Mouse (Mus musculus) cerebellum, adult 2 months (tissue): ENCODE measurements around the gene Tef. TPM values are rescaled to one million over a fixed set of nuclear protein-coding genes. Genes with fewer than 3 reads are reported as not detected.

Experiments used
- DNase-seq, 2 experiments: peaks; one replicate each; pipeline ENCODE4 v3.0.0; 2021
- H3K27ac ChIP-seq: fragments of 200-500 bp; 2 replicates; pipeline ENCODE4 v1.5.1; 2012; ENCODE audit warnings: low read length, control low read depth, inconsistent platforms; ENCODE audit not compliant: insufficient read depth
- H3K27me3 ChIP-seq: fragments of 200-500 bp; 2 replicates; pipeline ENCODE4 v1.6.1; 2012; ENCODE audit warnings: inconsistent platforms, mild to moderate bottlenecking, low read length, moderate library complexity; ENCODE audit not compliant: control insufficient read depth, insufficient read depth
- H3K4me1 ChIP-seq: fragments of 200-500 bp; 2 replicates; pipeline ENCODE4 v1.6.1; 2011; ENCODE audit warnings: low read length; ENCODE audit not compliant: control insufficient read depth, insufficient read depth
- H3K4me3 ChIP-seq: fragments of 200-500 bp; replicated peaks from 2 replicates; pipeline ENCODE3; 2011; ENCODE audit warnings: mild to moderate bottlenecking, low read depth, low read length, control low read depth; ENCODE audit not compliant: insufficient read depth
- CTCF ChIP-seq: fragments of 200-500 bp; IDR thresholded peaks from 2 replicates; pipeline ENCODE4 v1.5.1; 2011; ENCODE audit warnings: low read depth, mild to moderate bottlenecking, control low read depth, low read length, moderate library complexity, borderline replicate concordance; ENCODE audit not compliant: insufficient read depth
- POLR2A ChIP-seq: fragments of 200-500 bp; IDR thresholded peaks from 2 replicates; pipeline ENCODE4 v1.6.1; 2011; ENCODE audit warnings: low read length, control low read depth, borderline replicate concordance; ENCODE audit not compliant: insufficient read depth
- WGBS: fragments of 180-500 bp; shearing (Covaris S2); methylation state at CpG from one replicate; pipeline ENCODE4 v1.1.7; 2018; 5-methylcytosine and 5-hydroxymethylcytosine counted together
- polyA plus RNA-seq: library from polyadenylated mRNA; depleted of rRNA; stranded (reverse); fragments of >200 nt; gene quantifications from 2 replicates; pipeline ENCODE4 v1.2.3, GENCODE M21; 2012; rRNA removed

Gene Tef
- polyA plus RNA-seq = 279 and 288 TPM in 2 replicates

DNA sequence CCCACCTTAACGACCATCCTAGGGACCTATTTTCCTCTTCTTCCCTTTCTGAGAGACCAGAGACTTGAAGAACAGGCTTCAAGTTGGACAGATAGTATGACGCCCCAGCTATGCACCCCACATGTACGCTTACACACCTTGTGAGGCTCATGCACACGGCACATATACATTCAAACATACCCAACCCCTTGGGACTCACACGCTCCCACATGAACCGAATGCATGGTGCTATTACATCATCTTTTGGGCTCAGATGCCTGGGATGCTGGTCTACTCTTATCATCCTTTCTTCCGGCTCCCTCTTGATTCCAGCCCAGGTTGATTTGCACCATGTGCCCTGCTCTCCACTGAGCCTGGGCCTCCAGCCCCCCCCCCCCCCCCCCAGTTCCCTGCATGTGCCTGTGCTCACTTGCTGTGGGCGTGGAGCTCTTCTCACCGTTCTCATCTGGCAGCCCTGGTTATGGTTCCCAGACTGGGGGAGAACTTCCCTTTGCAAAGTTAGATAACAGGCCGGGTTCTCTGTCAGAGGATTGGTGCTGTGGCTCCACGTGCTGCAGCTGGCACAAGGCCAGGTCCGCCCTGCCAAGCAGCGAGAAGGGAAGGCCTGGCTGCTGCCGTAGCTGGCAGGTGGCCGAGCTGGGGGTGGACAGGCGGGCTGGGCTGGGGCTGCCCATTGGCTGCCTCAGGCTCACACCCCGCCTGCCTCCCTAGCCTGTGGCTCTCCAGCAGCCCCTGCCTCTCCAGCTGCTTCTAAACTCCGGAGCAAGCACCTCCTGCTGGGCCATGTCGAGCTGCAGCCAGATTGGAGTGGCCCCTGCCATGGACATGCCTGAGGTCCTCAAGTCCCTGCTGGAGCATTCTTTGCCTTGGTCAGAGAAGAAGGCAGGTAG, at the start of gene Tef:
TSS of gene Tef (plus strand) at position 421 of the 890 bp plus-strand sequence.
- H3K4me1 ChIP-seq = peaks cover 36% of the 10 kb centered on the region
- peak; percentile 99 to 100 for DNase-seq
- WGBS = 8% methylated on average over 19 of the region's 19 CpGs
- TF ChIP-seq CTCF = no peak
- peak; percentile 39; the same call in 1 of the 2 replicates for TF ChIP-seq POLR2A
- H3K27ac ChIP-seq = peak within 1 kb of the TSS; percentile 95
- peak within 1 kb of the TSS; percentile 78 for H3K4me3 ChIP-seq
- no peaks in the 10 kb centered on the region for H3K27me3 ChIP-seq

DNA sequence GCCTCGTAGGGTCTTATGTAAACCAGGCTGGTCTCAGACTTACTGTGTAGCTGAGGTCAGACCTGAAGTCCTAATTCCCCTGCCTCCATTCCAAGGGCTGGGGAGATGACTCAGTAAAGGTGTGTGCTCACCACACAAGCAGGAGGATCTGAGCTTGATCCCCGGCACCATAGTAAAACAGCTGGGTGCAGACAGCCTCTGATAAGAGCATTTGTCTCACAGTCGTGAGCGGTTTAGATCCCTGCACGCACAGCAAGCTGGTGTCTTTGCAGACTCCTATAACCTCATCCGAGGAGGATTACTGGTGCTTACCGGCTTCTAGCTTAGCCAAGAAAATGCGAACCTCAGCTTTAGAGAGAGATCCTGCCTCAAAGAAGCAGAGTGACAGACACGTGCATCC, 48.6 kb upstream of the Tef start:
- 95% methylated on average over 9 of the region's 9 CpGs for WGBS

DNA sequence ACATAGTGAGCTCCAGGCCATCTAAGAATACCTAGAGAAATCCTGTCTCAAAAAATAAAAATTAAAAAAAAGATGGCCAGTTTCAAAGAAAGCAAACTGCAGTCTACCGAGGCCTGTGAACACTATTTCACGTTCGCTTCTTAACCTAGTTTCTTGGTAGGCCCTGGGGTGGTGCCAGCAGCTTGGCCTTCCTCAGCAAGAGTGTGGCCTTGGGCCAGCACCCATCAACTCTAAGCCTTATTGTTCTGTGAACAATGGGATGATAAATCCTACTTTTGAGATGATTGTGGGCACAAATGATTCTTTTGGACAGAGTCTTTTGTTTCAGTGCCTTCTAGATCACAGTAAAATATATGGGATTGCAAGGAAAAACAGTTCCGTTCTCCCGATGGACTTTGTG, 43.5 kb upstream of the Tef start:
- peak; percentile 64 to 71 for DNase-seq
- 32% methylated on average over 5 of the region's 5 CpGs for WGBS
- Histone ChIP-seq H3K27ac (no peak overlapping the region), H3K4me3 (no peak overlapping the region), H3K4me1 (peaks cover 25% of the 10 kb centered on the region), H3K27me3 (no peaks in the 10 kb centered on the region)
- TF ChIP-seq POLR2A (no peak), CTCF (no peak)

More for the DNA sequence above, 48.6 kb upstream of the Tef start:
- DNase-seq = no peak
- Histone ChIP-seq H3K4me1 (peaks cover 23% of the 10 kb centered on the region), H3K4me3 (no peak overlapping the region), H3K27ac (no peak overlapping the region), H3K27me3 (no peaks in the 10 kb centered on the region)
- TF ChIP-seq CTCF = no peak
- no peak for TF ChIP-seq POLR2A

DNA sequence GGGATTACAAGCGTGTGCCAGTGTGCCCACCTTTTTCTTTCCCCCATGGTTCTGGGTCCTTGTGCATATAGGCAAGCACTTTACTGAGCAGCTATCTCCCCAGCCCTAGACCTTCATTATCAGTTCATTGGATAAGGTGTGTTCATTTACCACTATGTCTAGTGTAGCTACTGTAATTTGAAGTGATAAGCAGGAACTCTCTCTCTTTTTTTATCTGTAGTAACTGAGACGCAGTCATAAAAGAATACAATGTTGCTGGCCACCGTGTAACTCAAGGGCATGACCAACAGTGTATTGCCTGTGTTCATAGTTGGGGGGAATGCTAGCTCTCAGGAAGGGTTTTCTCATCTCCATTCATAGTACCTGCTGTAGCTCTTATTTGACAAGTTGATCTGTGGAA, 42.7 kb upstream of the Tef start:
- no peaks in the 10 kb centered on the region for H3K27me3 ChIP-seq
- WGBS = 92% methylated on average over 3 of the region's 3 CpGs
- DNase-seq = no peak
- no peak overlapping the region for H3K27ac ChIP-seq
- TF ChIP-seq CTCF = no peak
- TF ChIP-seq POLR2A = no peak
- peaks cover 25% of the 10 kb centered on the region for H3K4me1 ChIP-seq
- no peak overlapping the region for H3K4me3 ChIP-seq

DNA sequence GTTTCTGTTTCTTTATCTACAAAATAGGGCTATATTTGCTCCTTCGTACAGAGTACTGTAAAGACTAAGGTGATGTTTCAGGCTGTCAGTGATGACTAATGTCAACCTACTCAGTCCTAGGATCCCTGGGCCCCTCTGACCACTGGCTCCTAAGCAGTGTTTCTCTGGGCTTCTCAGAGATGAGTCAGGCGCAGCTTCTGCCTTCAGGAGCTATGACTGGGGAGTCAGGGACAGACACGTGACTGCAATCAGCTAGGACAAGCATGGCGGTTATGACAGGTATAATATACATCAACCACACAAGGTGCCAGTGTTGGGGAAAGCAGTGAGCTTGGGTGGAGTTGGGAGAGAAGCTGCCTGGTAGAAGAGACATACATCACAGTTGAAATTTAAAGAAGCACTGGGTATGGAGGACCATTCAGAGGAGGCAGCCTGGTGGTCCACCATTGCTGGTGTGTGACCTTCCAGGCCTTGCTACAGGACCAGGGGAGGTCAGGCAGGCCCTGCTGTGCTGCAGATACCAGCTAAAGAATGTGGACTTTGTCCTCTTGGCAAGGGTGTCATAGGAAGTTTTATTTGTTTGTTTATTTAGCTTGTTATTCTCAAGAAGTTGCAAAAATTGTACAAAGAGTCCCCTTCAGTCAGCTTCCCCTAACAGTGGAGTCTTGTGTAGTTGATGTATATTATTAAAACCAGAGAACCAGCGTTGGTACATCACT, 41.7 kb upstream of the Tef start:
- Histone ChIP-seq H3K27ac (no peak overlapping the region), H3K4me1 (peaks cover 25% of the 10 kb centered on the region), H3K4me3 (no peak overlapping the region), H3K27me3 (no peaks in the 10 kb centered on the region)
- no peak for DNase-seq
- 86% methylated on average over 5 of the region's 5 CpGs for WGBS
- TF ChIP-seq POLR2A (no peak), CTCF (no peak)

DNA sequence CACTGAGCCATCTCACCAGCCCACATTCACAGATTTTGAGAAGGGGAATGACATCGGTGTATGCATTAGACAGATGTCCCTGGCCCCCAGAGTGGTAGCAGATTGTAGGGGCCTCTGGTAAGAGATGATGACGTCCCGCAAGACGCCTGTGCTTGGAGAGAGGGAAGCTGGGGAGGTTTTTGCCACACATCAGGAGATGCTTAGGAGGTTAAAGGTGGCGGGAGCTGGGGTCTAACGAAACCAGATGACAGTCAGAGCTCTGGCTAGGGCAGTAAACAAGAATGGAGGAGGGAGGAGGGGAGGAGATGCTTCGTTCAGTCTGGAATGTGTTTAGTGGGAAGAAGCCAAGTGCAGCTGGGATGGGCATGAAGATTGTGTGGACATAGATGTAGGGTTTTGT, 40.8 kb upstream of the Tef start:
- H3K4me3 ChIP-seq = no peak overlapping the region
- no peaks in the 10 kb centered on the region for H3K27me3 ChIP-seq
- no peak for TF ChIP-seq POLR2A
- no peak for TF ChIP-seq CTCF
- no peak for DNase-seq
- H3K4me1 ChIP-seq = peaks cover 31% of the 10 kb centered on the region
- H3K27ac ChIP-seq = no peak overlapping the region
- 85% methylated on average over 7 of the region's 7 CpGs for WGBS

DNA sequence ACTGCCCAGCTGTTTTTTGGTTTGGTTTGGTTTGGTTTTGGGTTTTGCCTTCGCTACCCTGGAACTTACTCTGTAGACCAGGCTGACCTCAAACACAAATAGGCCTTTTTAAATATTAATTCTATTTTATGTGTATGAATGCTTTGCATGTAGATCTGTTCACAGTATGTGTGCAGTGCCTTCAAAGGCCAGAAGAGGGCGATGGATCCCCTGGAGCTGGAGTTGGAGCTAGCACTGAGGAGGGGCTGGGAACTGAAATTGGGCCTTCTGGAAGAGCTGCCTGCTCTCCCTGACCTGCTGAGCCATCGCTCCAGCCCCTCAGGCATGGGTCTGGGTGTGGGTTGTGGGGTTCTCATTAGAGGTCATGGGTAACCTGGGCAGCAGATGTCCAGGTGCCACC, 40.3 kb upstream of the Tef start:
- Histone ChIP-seq H3K4me3 (no peak overlapping the region), H3K27ac (no peak overlapping the region), H3K4me1 (peaks cover 35% of the 10 kb centered on the region), H3K27me3 (no peaks in the 10 kb centered on the region)
- no peak for TF ChIP-seq POLR2A
- TF ChIP-seq CTCF = peak; percentile 18; the same call in 1 of the 2 replicates
- no peak for DNase-seq
- WGBS = 87% methylated on average over 3 of the region's 3 CpGs
